Mouse (Mus musculus): ENCODE data around the gene Cd99l2. TPM values are rescaled to one million over a fixed set of nuclear protein-coding genes. Genes with fewer than 3 reads are reported as not detected.

Gene Cd99l2
- polyA plus RNA-seq, 1 experiment from 2014 or later, result 25.4 TPM

GRCm38 (mm10) chrX:71424852-71425251, 67.8 kb downstream of the Cd99l2 start:
- no peak for ATAC-seq (replicated peaks; ENCODE audit: low FRiP score)
- Histone ChIP-seq H3K36me3 (ENCODE audit: control insufficient read depth, insufficient read depth, low read length) (no peaks in the 10 kb centered on the region), H3K9ac (ENCODE audit: low read length) (no peak overlapping the region), H3K27me3 (ENCODE audit: control insufficient read depth, insufficient read depth, low read length) (no peaks in the 10 kb centered on the region), H3K4me2 (ENCODE audit: low read depth, low read length, severe bottlenecking) (no peak overlapping the region), H3K4me1 (replicated peaks; ENCODE audit: control insufficient read depth, insufficient read depth, low read length) (no peaks in the 10 kb centered on the region), H3K9me3 (ENCODE audit: control insufficient read depth, low read length) (no peaks in the 10 kb centered on the region), H3K27ac (ENCODE audit: low read depth, low read length) (no peak overlapping the region), H3K4me3 (ENCODE audit: low read depth, low read length) (no peak overlapping the region)
- WGBS, result 71% methylated on average over 1 of the region's 1 CpGs
- DNase-seq (ENCODE audit: low spot score), result no peak

GRCm38 (mm10) chrX:71413616-71414015, 79.0 kb downstream of the Cd99l2 start:
- no peaks in the 10 kb centered on the region for H3K4me1 ChIP-seq (replicated peaks; ENCODE audit: control insufficient read depth, insufficient read depth, low read length)
- H3K4me2 ChIP-seq (ENCODE audit: low read depth, low read length, severe bottlenecking), result no peak overlapping the region
- no peaks in the 10 kb centered on the region for H3K36me3 ChIP-seq (ENCODE audit: control insufficient read depth, insufficient read depth, low read length)
- no peaks in the 10 kb centered on the region for H3K9me3 ChIP-seq (ENCODE audit: control insufficient read depth, low read length)
- no peak overlapping the region for H3K27ac ChIP-seq (ENCODE audit: low read depth, low read length)
- H3K9ac ChIP-seq (ENCODE audit: low read length), result no peak overlapping the region
- ATAC-seq (replicated peaks; ENCODE audit: low FRiP score), result no peak
- 90% methylated on average over 4 of the region's 4 CpGs for WGBS
- no peaks in the 10 kb centered on the region for H3K27me3 ChIP-seq (ENCODE audit: control insufficient read depth, insufficient read depth, low read length)
- no peak overlapping the region for H3K4me3 ChIP-seq (ENCODE audit: low read depth, low read length)
- DNase-seq (ENCODE audit: low spot score), result no peak

- Histone ChIP-seq H3K27ac (ENCODE audit: low read depth, low read length) (no peak overlapping the region), H3K4me2 (ENCODE audit: low read depth, low read length, severe bottlenecking) (no peak overlapping the region), H3K4me1 (replicated peaks; ENCODE audit: control insufficient read depth, insufficient read depth, low read length) (no peaks in the 10 kb centered on the region), H3K4me3 (ENCODE audit: low read depth, low read length) (no peak overlapping the region), H3K9me3 (ENCODE audit: control insufficient read depth, low read length) (no peaks in the 10 kb centered on the region), H3K9ac (ENCODE audit: low read length) (no peak overlapping the region), H3K36me3 (ENCODE audit: control insufficient read depth, insufficient read depth, low read length) (no peaks in the 10 kb centered on the region), H3K27me3 (ENCODE audit: control insufficient read depth, insufficient read depth, low read length) (no peaks in the 10 kb centered on the region)
- DNase-seq (ENCODE audit: low spot score) (no peak), ATAC-seq (replicated peaks; ENCODE audit: low FRiP score) (no peak)
- 68% methylated on average over 3 of the region's 3 CpGs for WGBS
Measured at GRCm38 (mm10) chrX:71412776-71413175, 79.9 kb downstream of the Cd99l2 start.

- H3K27me3 ChIP-seq (ENCODE audit: control insufficient read depth, insufficient read depth, low read length), result no peaks in the 10 kb centered on the region
- H3K4me1 ChIP-seq (replicated peaks; ENCODE audit: control insufficient read depth, insufficient read depth, low read length), result no peaks in the 10 kb centered on the region
- H3K27ac ChIP-seq (ENCODE audit: low read depth, low read length), result no peak overlapping the region
- DNase-seq (ENCODE audit: low spot score) (no peak), ATAC-seq (replicated peaks; ENCODE audit: low FRiP score) (no peak)
- no peak overlapping the region for H3K4me2 ChIP-seq (ENCODE audit: low read depth, low read length, severe bottlenecking)
- no peak overlapping the region for H3K4me3 ChIP-seq (ENCODE audit: low read depth, low read length)
- no peak overlapping the region for H3K9ac ChIP-seq (ENCODE audit: low read length)
- 80% methylated on average over 1 of the region's 1 CpGs for WGBS
- H3K9me3 ChIP-seq (ENCODE audit: control insufficient read depth, low read length), result no peaks in the 10 kb centered on the region
- H3K36me3 ChIP-seq (ENCODE audit: control insufficient read depth, insufficient read depth, low read length), result no peaks in the 10 kb centered on the region
Measured at GRCm38 (mm10) chrX:71408386-71408785, 84.3 kb downstream of the Cd99l2 start.

- Histone ChIP-seq H3K9me3 (ENCODE audit: control insufficient read depth, low read length) (no peaks in the 10 kb centered on the region), H3K4me1 (replicated peaks; ENCODE audit: control insufficient read depth, insufficient read depth, low read length) (no peaks in the 10 kb centered on the region), H3K4me3 (ENCODE audit: low read depth, low read length) (no peak overlapping the region), H3K27ac (ENCODE audit: low read depth, low read length) (no peak overlapping the region), H3K9ac (ENCODE audit: low read length) (no peak overlapping the region), H3K36me3 (ENCODE audit: control insufficient read depth, insufficient read depth, low read length) (no peaks in the 10 kb centered on the region), H3K27me3 (ENCODE audit: control insufficient read depth, insufficient read depth, low read length) (no peaks in the 10 kb centered on the region), H3K4me2 (ENCODE audit: low read depth, low read length, severe bottlenecking) (no peak overlapping the region)
- DNase-seq (ENCODE audit: low spot score) (no peak), ATAC-seq (replicated peaks; ENCODE audit: low FRiP score) (no peak)
Measured at GRCm38 (mm10) chrX:71406290-71406689, 86.4 kb downstream of the Cd99l2 start.

- Histone ChIP-seq H3K4me2 (ENCODE audit: low read depth, low read length, severe bottlenecking) (no peak overlapping the region), H3K27me3 (ENCODE audit: control insufficient read depth, insufficient read depth, low read length) (no peaks in the 10 kb centered on the region), H3K4me1 (replicated peaks; ENCODE audit: control insufficient read depth, insufficient read depth, low read length) (no peaks in the 10 kb centered on the region), H3K4me3 (ENCODE audit: low read depth, low read length) (no peak overlapping the region), H3K9ac (ENCODE audit: low read length) (no peak overlapping the region), H3K9me3 (ENCODE audit: control insufficient read depth, low read length) (no peaks in the 10 kb centered on the region), H3K36me3 (ENCODE audit: control insufficient read depth, insufficient read depth, low read length) (no peaks in the 10 kb centered on the region), H3K27ac (ENCODE audit: low read depth, low read length) (no peak overlapping the region)
- no peak for ATAC-seq (replicated peaks; ENCODE audit: low FRiP score)
- no peak for DNase-seq (ENCODE audit: low spot score)
- whole genome bisulfite sequencing, result 79% methylated on average over 4 of the region's 4 CpGs
Measured at GRCm38 (mm10) chrX:71396326-71396725, 96.3 kb downstream of the Cd99l2 start.

GRCm38 (mm10) chrX:71381571-71381970, 111.1 kb downstream of the Cd99l2 start:
- DNase-seq (ENCODE audit: low spot score), result no peak
- Histone ChIP-seq H3K9ac (ENCODE audit: low read length) (no peak overlapping the region), H3K36me3 (ENCODE audit: control insufficient read depth, insufficient read depth, low read length) (no peaks in the 10 kb centered on the region), H3K27me3 (ENCODE audit: control insufficient read depth, insufficient read depth, low read length) (no peaks in the 10 kb centered on the region), H3K27ac (ENCODE audit: low read depth, low read length) (no peak overlapping the region), H3K9me3 (ENCODE audit: control insufficient read depth, low read length) (no peaks in the 10 kb centered on the region), H3K4me3 (ENCODE audit: low read depth, low read length) (no peak overlapping the region), H3K4me1 (replicated peaks; ENCODE audit: control insufficient read depth, insufficient read depth, low read length) (no peaks in the 10 kb centered on the region), H3K4me2 (ENCODE audit: low read depth, low read length, severe bottlenecking) (no peak overlapping the region)
- 49% methylated on average over 5 of the region's 5 CpGs for WGBS
- no peak for ATAC-seq (replicated peaks; ENCODE audit: low FRiP score)

GRCm38 (mm10) chrX:71378435-71378834, 114.2 kb downstream of the Cd99l2 start:
- 87% methylated on average over 2 of the region's 2 CpGs for WGBS
- H3K9me3 ChIP-seq (ENCODE audit: control insufficient read depth, low read length), result no peaks in the 10 kb centered on the region
- no peak overlapping the region for H3K27ac ChIP-seq (ENCODE audit: low read depth, low read length)
- no peaks in the 10 kb centered on the region for H3K4me1 ChIP-seq (replicated peaks; ENCODE audit: control insufficient read depth, insufficient read depth, low read length)
- DNase-seq (ENCODE audit: low spot score) (no peak), ATAC-seq (replicated peaks; ENCODE audit: low FRiP score) (no peak)
- no peak overlapping the region for H3K4me3 ChIP-seq (ENCODE audit: low read depth, low read length)
- H3K9ac ChIP-seq (ENCODE audit: low read length), result no peak overlapping the region
- H3K27me3 ChIP-seq (ENCODE audit: control insufficient read depth, insufficient read depth, low read length), result no peaks in the 10 kb centered on the region
- H3K4me2 ChIP-seq (ENCODE audit: low read depth, low read length, severe bottlenecking), result no peak overlapping the region
- no peaks in the 10 kb centered on the region for H3K36me3 ChIP-seq (ENCODE audit: control insufficient read depth, insufficient read depth, low read length)

- 89% methylated on average over 1 of the region's 1 CpGs for WGBS
- H3K27me3 ChIP-seq (ENCODE audit: control insufficient read depth, insufficient read depth, low read length), result no peaks in the 10 kb centered on the region
Measured at GRCm38 (mm10) chrX:71376781-71377180, 115.9 kb downstream of the Cd99l2 start.

More at GRCm38 (mm10) chrX:71376781-71377180, 115.9 kb downstream of the Cd99l2 start:
- H3K9me3 ChIP-seq (ENCODE audit: control insufficient read depth, low read length), result no peaks in the 10 kb centered on the region
- no peaks in the 10 kb centered on the region for H3K36me3 ChIP-seq (ENCODE audit: control insufficient read depth, insufficient read depth, low read length)
- no peaks in the 10 kb centered on the region for H3K4me1 ChIP-seq (replicated peaks; ENCODE audit: control insufficient read depth, insufficient read depth, low read length)
- DNase-seq (ENCODE audit: low spot score) (no peak), ATAC-seq (replicated peaks; ENCODE audit: low FRiP score) (no peak)
- H3K9ac ChIP-seq (ENCODE audit: low read length), result no peak overlapping the region
- no peak overlapping the region for H3K4me3 ChIP-seq (ENCODE audit: low read depth, low read length)
- H3K4me2 ChIP-seq (ENCODE audit: low read depth, low read length, severe bottlenecking), result no peak overlapping the region
- H3K27ac ChIP-seq (ENCODE audit: low read depth, low read length), result no peak overlapping the region

Measured in forebrain, embryonic 11.5 days (tissue).